Mouse (Mus musculus): ENCODE data around the gene Dip2c. TPM values are rescaled to one million over a fixed set of nuclear protein-coding genes. Genes with fewer than 3 reads are reported as not detected.

Gene Dip2c
- polyA plus RNA-seq, 1 experiment = 3.1 TPM

DNA sequence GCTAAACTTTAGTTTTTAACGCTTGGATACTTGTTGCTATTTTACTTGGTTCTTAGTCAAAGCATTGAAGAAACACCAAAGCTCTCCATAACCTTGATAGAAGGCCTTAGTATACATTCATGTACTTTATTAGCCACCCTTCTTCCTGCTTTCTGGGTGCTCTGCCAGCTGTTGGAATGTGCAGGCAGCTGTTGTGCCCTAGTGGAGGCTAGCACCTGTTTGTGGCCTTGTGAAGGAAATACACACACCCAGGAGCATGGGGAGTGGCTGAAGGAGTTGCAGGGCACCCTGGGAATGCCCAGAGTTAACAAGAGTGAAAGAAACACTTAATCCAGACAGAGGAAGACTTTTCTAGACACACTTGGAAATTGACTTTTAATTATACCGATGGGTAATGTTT lies 43.4 kb downstream of the Dip2c start:
- WGBS = 72% methylated on average over 2 of the region's 2 CpGs
- DNase-seq (ENCODE audit: low read depth, low spot score) = peak; percentile 33

DNA sequence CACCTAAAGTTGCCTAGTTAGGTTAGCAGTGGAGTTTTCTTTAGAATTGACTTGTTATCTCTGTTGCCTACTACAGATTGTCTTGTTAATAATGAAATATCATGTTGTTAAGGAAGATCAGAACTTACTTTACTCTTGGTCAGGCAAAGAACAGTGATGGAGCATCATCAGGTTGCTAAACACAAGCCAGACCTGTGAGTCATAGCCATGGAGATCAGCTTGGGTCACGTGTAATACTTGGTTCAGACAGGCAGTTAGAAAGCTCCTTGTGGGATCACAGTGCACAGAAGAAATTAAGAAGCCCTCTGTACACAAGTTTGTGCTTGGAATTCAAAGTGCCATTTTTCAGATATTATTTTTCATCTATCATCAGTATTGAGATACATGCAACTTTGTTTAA lies 48.9 kb downstream of the Dip2c start:
- 20% methylated on average over 1 of the region's 1 CpGs for WGBS
- DNase-seq (ENCODE audit: low read depth, low spot score) = no peak

DNA sequence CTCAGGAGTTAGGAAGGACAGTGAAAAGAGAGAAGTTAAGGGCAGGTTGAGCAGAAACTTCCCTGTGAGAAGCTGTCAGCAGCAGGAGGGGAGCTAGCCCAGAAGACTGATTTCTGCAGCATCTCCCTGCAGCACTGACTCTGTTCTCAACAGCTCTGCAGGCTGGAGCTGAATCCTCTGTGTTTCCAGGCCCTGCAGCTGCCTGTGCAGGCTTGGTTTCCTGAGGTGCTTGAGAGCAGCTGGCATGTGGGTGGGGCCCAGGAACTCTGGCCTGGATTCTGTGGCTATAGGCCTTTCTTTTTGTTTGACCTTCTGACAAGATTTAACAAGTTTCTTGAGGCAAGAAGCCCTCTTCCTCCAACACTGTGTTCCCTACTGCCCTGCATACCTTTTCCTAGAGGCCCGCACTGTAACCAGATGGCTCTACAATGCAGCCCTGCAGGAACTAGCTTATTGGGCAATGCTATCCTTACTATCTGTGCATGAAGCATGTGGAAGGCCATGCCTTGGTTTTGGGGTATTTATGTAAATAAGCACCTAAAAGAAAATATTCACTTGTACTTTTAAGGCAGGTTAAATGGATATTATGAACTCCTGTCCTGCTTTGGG lies 53.1 kb downstream of the Dip2c start:
- DNase-seq (ENCODE audit: low read depth, low spot score) = peak; percentile 28
- 23% methylated on average over 1 of the region's 1 CpGs for WGBS

DNA sequence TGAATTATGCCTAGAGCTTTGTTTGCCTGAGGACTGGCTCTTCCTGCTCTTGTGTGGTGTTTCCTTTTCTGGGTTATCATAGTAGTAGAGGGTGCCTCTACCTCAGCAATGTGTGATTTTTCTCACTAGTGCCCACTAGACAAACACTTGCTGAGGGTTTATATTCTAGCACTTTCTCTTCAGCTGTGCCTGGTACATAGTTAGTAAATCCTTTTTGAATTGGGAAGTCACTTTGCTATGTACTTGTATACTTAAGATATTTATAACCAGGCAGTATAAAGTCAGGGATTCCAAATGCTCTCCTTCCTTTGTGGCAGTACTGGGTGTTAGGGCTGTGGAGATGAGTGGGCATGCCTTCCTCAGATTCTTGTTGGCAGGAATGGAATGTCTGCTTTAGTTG lies 56.9 kb downstream of the Dip2c start:
- DNase-seq (ENCODE audit: low read depth, low spot score) = no peak

DNA sequence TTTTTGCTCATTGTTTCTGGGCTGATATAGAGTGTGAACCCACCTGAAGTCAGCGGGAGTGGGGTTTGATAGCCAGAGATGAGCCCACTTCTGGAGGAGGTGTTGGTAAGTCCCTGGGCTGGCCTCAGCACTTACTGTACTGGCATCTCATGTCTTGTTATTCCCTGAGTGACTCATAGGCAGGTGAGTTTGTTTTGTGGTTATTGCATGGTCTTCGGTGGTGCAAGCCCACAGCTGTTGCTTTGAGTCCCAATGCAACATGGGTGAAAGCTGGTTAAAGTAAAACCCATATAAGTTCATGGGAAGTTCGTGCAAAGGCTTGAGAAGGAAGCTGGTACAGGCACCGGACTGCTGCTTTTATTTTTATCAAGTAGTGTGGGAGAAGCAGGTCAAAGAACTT lies 64.0 kb downstream of the Dip2c start:
- WGBS = 40% methylated on average over 4 of the region's 4 CpGs
- no peak for DNase-seq (ENCODE audit: low read depth, low spot score)

DNA sequence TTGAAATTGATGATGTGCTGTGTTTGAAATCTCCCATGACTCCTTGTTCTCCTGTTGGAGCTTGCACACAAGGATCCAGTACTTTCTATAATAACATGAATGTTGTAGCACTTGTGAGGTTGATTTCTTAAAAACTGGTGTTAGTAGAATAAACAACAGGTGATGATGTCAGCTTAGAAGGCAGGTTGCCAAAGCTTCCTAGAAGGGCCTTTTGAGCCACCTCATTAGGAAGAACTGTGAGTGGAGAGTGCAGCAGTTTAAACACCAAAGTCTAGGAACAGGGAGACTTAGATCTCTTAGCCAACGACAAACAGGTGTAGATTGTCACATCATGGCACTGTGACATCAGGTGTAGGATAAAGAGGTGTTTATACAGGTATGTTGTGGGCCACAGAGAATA lies 66.4 kb downstream of the Dip2c start:
- 37% methylated on average over 1 of the region's 1 CpGs for WGBS
- DNase-seq (ENCODE audit: low read depth, low spot score) = no peak

DNA sequence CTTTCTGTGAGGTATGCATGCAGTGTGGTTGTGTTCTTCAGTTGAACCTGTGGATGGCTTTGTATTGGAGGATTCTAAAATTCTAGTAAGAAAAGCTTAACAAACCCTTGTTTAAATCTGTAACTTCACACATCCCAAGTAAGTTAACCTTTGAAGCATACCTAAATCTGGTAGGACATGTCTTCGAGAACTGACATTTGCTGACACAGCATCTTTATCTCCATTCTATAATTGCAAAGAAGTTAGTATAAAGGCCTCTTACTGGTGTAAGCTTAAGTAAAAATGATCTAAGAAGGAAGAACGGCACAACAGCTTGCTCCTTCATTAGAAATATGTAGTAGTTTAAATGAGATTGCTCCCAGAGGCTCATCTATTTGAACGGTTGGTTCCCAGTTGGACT lies 71.1 kb downstream of the Dip2c start:
- no peak for DNase-seq (ENCODE audit: low read depth, low spot score)
- 74% methylated on average over 3 of the region's 3 CpGs for WGBS

DNA sequence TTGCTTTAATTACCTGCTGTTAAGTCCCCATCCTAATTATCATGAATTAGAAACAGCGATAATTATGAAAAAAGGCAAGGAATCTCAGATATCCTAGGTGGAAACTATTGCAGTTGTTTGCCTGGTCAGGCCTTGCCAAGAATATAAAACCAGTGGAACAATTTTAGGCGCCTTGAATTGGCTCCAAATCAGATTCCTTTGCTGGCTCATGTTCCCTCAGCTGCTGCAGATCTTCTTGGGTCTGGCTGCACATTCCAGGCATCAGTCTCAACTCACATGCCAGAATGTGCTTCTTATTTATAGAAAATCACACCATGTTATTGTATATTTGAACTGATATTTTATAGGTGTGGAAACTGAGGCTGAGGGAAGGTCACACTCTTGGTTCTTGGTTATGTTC lies 74.3 kb downstream of the Dip2c start:
- 44% methylated on average over 2 of the region's 2 CpGs for WGBS
- DNase-seq (ENCODE audit: low read depth, low spot score) = no peak

DNA sequence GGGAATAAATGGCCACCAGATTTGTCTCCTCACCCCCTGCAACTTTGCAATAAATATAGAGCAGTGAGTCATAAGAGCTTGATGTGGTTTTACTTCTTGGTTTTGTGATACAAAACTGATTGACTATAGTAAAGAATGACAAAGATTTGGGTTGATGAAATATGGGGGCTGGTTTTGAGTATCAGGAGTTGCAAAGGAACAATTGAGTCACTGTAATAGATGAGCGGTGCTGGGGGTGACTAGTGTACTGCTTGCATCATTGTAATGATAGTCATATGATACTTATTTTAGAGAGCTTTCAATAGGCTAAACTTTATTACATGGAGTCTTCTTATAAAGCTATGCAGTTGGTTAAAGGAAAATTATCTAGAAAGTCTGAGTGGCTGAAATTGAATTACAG lies 77.6 kb downstream of the Dip2c start:
- no peak for DNase-seq (ENCODE audit: low read depth, low spot score)
- 70% methylated on average over 1 of the region's 1 CpGs for WGBS

DNA sequence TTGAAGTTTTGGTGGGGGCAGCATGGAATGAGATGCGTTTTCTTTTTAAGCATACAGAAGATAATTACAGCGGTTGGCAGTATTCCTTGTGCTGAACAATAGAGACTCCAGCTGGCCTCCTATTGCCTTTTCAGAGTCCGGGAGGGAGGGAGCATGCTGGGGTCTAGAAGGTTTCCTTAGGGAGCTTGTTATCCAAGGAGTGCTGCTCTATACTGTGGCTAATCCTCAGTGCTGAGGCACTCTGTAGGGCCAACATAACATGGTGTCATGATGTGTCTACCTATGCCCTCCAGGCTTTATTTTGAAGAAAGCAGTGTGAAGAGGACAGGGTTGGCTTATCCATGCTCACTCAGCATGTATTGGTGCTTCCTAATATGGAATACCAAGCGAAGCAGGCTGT lies 79.0 kb downstream of the Dip2c start:
- 73% methylated on average over 4 of the region's 4 CpGs for WGBS
- DNase-seq (ENCODE audit: low read depth, low spot score) = no peak

DNA sequence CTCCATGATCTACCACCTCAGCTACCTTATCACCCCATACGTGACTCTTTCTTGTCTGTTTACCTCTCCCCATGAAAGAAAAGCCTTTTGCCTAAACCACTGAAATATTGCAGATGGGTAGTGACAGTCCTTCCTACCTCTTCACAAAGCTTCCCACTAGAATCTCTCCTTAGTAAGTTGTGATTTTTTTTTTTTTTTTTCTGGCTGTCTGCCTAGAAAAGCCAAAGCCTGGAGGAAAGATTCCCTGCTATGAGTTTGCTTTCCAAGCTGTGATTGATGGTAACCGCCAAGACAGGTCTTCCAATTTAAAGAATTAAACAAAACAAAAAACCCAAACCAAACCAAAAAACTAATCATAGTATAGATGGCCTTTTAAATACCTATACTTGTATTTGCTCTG lies 85.1 kb downstream of the Dip2c start:
- DNase-seq (ENCODE audit: low read depth, low spot score) = no peak
- WGBS = 87% methylated on average over 2 of the region's 2 CpGs

DNA sequence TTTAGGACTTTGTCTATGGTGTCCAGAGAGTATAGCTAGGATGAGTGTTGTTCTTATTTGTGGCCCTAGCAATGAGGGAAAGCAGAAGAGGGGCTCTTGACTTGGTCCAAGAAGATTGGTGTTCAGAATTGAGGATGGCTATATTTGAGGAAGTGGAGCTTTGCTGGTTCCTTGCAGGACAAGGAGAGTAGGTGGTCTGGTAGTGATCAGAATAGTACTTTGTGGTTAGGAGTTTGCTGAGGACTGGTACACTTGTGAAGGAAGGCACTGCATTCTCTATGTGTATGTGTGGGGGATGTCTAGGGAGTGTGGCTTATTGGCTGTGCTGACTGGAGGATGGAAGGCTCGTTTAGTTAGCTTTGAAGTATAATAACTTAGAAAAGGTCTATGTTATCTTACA lies 95.1 kb downstream of the Dip2c start:
- WGBS = 53% methylated on average over 1 of the region's 1 CpGs

DNA sequence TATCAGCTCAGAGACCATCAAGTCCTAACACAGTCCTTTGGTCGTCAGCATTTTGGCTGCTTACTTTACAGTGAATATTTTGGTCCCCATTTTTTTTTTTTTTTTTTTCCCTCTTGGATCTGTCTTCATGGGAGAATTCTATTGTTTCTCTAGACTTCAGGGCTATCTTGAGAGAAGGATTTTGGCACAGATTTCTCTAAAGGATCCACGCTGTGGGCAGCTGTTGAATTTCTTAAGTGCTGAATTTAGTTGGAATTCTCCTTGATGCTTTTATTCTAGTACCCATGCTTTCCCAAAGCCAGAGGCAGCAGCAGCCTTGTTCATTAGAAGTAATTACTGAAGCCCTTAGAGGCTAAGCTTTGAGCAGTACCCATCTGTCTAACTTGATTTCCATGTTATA lies 100.8 kb downstream of the Dip2c start:
- WGBS = 69% methylated on average over 2 of the region's 2 CpGs
- no peak for DNase-seq (ENCODE audit: low read depth, low spot score)

More for the DNA sequence above, 95.1 kb downstream of the Dip2c start:
- no peak for DNase-seq (ENCODE audit: low read depth, low spot score)

DNA sequence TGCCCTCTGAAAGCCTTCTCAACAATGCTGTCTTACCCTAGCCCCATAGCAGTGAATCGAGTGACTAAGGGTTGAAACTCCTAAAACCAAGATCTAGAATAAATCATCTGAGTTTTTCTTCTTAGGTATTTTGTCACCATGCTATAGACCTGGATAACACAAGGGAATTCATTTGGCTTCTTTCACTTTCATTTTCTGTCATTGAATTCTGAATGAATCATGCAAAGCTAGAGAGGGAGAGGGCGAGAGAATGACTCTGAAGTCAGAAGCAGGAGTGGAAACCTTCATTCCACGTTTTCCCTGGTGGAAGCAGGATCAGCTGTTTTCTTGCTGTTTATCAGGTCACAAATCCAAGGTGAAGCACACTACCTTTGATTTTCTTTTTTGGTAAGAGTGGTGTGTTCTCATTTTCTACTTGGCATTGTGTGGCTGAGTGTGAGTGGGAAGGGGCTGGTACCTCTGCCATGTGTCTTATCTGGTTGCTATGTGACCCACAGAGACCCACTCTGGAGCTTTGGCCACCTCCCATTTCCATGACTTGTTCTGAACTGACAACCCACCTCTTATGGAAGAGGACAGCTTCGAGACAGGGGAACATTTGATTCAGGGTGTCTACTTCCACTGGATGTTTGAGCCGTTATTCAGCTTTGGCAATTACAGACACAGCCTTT lies 104.5 kb downstream of the Dip2c start:
- 60% methylated on average over 5 of the region's 5 CpGs for WGBS

DNA sequence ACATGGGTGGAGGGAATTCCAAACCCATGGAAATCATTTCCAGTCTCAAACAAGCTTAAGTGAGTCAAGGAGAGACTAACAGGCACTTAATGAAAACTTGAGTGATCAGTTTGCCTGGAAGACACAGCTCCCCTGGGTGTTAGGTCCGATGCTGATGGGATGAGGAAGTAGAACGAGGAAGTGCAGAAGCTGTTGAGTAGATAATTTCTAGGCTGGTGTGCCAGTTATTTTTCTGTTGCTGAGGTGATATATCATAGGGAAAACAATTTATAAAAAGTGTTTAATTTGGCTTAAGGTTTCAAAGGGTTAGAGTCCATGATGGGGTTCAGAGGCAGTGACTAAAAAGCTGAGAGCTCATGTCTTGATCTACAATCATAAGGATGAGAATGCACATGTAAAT lies 111.7 kb downstream of the Dip2c start:
- 52% methylated on average over 2 of the region's 2 CpGs for WGBS
- no peak for DNase-seq (ENCODE audit: low read depth, low spot score)

More for the DNA sequence above, 104.5 kb downstream of the Dip2c start:
- DNase-seq (ENCODE audit: low read depth, low spot score) = peak; percentile 7

DNA sequence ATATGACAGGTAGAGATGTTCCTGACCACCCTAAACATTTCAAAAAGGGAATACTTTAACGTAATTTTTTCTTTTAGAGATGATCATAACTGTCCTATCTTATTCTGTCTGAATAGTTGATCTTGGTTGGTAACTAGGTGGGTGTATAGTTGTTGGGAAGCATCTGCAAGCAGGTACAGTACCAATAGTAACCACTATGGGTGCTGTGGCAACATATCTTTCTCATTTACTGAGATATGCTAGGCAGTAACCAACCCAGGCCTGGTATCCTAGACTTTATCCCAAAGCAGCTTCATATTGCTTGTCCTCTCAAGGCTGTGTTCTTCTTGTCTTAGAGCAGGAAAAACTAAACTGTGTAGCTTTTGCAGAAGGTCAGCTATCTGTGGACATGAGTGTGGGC lies 113.0 kb downstream of the Dip2c start:
- WGBS = 98% methylated on average over 1 of the region's 1 CpGs
- no peak for DNase-seq (ENCODE audit: low read depth, low spot score)

DNA sequence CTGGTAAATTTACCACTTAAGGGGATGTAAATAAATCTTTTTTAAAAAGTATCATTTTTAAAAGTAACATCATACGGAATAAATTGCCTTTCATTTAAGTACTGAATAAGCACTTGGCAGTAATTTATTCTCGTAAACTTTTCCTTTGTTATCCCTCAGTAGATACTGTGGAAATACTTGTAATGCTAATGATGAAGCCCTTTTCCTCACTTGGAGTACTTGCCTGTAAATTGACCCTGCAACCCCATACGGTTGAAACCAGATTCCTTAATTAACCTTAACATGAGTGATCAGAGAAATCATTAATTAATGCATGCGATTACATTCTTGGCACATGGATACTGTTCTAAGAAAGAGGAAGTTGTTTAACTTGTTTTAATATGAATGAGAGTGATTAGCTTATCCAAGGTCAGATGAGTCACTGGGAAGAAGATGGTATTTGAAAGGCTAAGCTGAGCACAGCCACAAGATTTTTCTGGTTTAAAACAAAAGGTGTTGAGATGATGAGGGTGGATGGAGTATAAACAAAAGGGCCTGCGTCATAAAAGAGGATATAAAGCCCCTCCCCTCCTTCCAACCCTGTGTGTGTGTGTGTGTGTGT lies 114.0 kb downstream of the Dip2c start:
- no peak for DNase-seq (ENCODE audit: low read depth, low spot score)
- WGBS = 58% methylated on average over 5 of the region's 5 CpGs

DNA sequence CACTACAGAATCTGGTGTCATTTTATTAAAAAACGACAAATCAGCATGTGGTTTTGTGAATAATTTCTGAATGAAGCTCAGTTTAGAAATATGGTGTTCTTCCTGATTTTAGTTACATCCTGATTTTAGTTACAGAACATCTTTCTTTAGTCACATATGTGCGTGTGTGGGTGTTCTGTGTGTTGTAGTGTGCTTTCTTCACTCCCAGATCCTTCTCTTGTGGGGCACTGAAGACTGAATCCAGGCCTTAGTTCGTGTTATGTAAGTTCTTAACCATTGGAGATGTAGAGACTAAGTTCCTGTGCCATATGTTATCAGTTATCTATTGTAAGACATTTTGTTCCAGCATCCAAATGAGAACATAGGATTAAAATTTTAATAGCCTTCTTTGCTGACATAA lies 117.1 kb downstream of the Dip2c start:
- 83% methylated on average over 3 of the region's 3 CpGs for WGBS
- DNase-seq (ENCODE audit: low read depth, low spot score) = no peak

DNA sequence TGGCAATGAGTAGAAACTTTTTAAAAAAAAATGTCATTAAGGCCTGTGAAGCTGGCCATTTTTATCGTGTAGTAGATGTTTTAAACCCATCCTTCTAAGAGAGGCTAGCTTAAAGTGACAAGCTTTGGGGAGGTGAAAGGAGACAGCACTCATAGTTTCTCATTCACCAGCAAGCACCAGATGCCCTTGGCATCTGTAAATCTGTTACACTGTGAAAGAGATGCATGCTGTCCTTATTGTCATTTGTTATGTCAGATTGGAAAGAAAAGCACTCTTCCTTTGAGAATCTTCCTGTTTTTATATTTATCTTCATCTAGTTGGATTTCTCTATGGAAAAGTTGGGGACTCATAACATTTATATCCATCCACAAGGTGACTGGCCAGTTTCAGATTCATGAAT lies 119.0 kb downstream of the Dip2c start:
- 58% methylated on average over 1 of the region's 1 CpGs for WGBS
- DNase-seq (ENCODE audit: low read depth, low spot score) = no peak

DNA sequence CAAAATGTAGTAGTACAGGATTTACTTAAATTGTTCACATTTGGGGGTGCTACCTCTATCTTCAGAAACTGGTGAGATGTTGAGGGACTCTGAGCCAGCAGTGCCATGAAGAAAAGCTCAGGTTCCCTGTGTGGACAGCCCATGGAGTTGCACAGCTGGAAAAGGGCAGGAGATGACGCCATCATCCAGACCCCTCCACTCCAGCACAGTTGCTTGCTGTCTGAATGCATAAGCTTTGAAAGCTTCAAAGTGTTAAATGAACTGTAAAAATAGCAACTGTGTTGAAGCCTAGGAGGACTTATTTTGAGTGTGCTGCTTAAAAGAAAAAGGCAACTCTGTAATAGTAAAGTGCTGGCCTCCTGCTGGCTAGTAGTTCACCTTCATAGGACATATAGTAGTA lies 122.5 kb downstream of the Dip2c start:
- WGBS = 84% methylated on average over 1 of the region's 1 CpGs
- DNase-seq (ENCODE audit: low read depth, low spot score) = no peak

DNA sequence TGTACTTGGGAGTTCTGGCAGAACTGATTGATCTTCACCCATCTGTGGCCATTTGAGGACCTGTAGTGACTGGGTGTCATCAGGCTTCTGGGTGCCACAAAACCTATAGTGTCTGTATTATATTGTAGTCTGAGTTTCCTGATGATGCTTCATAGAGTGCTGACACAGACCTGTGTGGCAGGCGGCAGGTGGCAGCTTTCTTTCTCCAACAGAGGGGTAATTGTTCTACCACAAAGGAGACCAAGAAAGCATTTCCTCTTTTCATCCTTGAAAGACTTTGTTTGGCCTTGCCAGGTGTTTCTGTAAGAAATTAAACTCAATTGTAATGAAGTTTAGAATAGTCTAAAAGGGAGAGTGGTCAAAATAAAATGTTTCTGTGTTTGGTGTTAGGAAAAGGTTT lies 129.1 kb downstream of the Dip2c start:
- WGBS = 27% methylated on average over 1 of the region's 1 CpGs
- no peak for DNase-seq (ENCODE audit: low read depth, low spot score)

Data from large intestine, adult 2 months (tissue).